Mouse (Mus musculus) liver, embryonic 14.5 days (tissue): ENCODE results near the gene Tnr. TPM values are rescaled to one million over a fixed set of nuclear protein-coding genes. Genes with fewer than 3 reads are reported as not detected.

ENCODE experiments used
- ATAC-seq: fragments of 200-750 bp; cut with Nextera tagmentation; 2 replicates; pipeline ENCODE4 v1.8.0; 2017; ENCODE audit warnings: moderate number of reproducible peaks, mild to moderate bottlenecking, moderate library complexity; ENCODE audit not compliant: insufficient read depth
- DNase-seq, 3 experiments: peaks; one replicate each; pipeline ENCODE4 v3.0.0-alpha.2; 2012 to 2013; ENCODE audit warnings: low read depth in 3 of 3, low spot score in 3 of 3
- H3K27ac ChIP-seq: fragments of 300-500 bp; sonication (generic); 2 replicates; pipeline ENCODE4 v1.5.1; 2014; ENCODE audit warnings: moderate library complexity, mild to moderate bottlenecking, control low read depth, inconsistent platforms
- H3K27me3 ChIP-seq: fragments of 300-500 bp; sonication (generic); 2 replicates; pipeline ENCODE4 v1.6.1; 2014; ENCODE audit warnings: mild to moderate bottlenecking, low read length, moderate library complexity; ENCODE audit not compliant: control insufficient read depth, insufficient read depth
- H3K36me3 ChIP-seq: fragments of 300-500 bp; sonication (generic); replicated peaks from 2 replicates; pipeline ENCODE4 v1.6.1; 2014; ENCODE audit warnings: low read depth; ENCODE audit not compliant: control insufficient read depth, insufficient read depth
- H3K4me1 ChIP-seq, 2 experiments: fragments of 200-500 bp in 1 of 2; fragments of 300-500 bp in 1 of 2; sonication (generic) in 1 of 2; replicated peaks; 2 replicates each; pipeline ENCODE4 v1.6.1; 2012 to 2014; ENCODE audit warnings: antibody characterized with exemption in 1 of 2, inconsistent platforms in 1 of 2, low read length in 1 of 2; ENCODE audit not compliant: control insufficient read depth in 2 of 2, insufficient read depth in 2 of 2
- H3K4me2 ChIP-seq: fragments of 300-500 bp; sonication (generic); 2 replicates; pipeline ENCODE4 v1.6.1; 2014; ENCODE audit warnings: low read depth, mild to moderate bottlenecking, control low read depth, moderate library complexity
- H3K4me3 ChIP-seq, 2 experiments: fragments of 200-500 bp in 1 of 2; fragments of 300-500 bp in 1 of 2; sonication (generic) in 1 of 2; 2 replicates each; pipeline ENCODE4 v1.5.1; 2012 to 2014; ENCODE audit warnings: low read depth in 2 of 2, low read length in 2 of 2, mild to moderate bottlenecking in 2 of 2, control low read depth in 1 of 2, inconsistent platforms in 1 of 2, moderate library complexity in 1 of 2; ENCODE audit not compliant: insufficient read depth in 1 of 2
- H3K9ac ChIP-seq: fragments of 300-500 bp; sonication (generic); replicated peaks from 2 replicates; pipeline ENCODE4 v1.6.1; 2014; ENCODE audit warnings: mild to moderate bottlenecking, control low read depth, moderate library complexity
- H3K9me3 ChIP-seq: fragments of 300-500 bp; sonication (generic); 2 replicates; pipeline ENCODE4 v1.6.1; 2016; ENCODE audit warnings: low read length, mixed read lengths; ENCODE audit not compliant: control insufficient read depth
- CTCF ChIP-seq: IDR thresholded peaks from 2 replicates; pipeline ENCODE4 v1.5.1; 2016; ENCODE audit warnings: antibody characterized with exemption, low read depth, control low read depth
- EP300 ChIP-seq: IDR thresholded peaks from 2 replicates; pipeline ENCODE4 v1.6.1; 2016; ENCODE audit warnings: antibody characterized with exemption, low read depth
- WGBS: fragments of 180-500 bp; shearing (Covaris S2); extraction: QIAGEN DNeasy Blood & Tissue Kit; methylation state at CpG from one replicate; pipeline ENCODE4 v1.1.7; 2014; ENCODE audit not compliant: insufficient replicate concordance; 5-methylcytosine and 5-hydroxymethylcytosine counted together
- polyA plus RNA-seq, 2 experiments: library from polyadenylated mRNA; depleted of rRNA in 1 of 2; stranded (reverse) in 1 of 2; unstranded in 1 of 2; fragments of >200 nt; fragmentation: Nextera tagmentation in 1 of 2; extraction: Ambion mirVana in 1 of 2; gene quantifications; 2 replicates each; pipeline versions ENCODE4 v1.2.1 to v1.2.3; 2012 to 2014

The Tnr gene
- polyA plus RNA-seq, 2 experiments: 0.02 to 0.03 TPM

DNA sequence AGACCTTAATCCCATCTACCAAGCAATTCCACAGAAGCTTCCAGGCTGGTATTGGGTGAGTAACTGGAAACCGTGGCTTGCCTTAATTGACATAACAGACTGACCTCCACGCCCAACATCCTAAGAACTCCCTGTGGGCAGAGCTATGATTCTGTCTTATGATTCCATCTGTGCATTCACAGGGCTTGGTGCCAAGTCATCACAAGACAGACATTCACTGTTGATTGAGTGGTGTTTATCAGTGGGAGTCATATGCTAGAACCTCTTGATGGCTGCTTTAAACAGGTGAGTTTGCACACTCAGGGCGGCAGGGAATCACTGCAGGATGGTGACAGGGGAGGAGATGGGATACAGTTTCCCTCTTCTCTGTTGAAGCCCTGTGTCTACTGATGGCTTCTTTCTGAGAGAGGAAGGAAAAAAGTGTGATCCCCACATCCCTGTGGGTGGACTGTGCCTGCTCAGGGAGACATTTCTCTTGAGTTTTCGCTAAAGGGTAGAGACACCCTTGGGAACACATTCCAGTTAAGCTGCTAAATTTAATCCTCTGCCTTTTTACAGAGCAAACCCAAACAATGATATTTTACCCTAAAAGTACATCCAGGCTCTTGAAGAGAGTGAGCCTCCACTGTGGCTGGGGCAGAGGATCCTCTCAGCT, 23.6 kb upstream of the Tnr start:
- Histone ChIP-seq H3K4me2 (no peak overlapping the region), H3K36me3 (no peaks in the 10 kb centered on the region), H3K27ac (no peak overlapping the region), H3K9ac (no peak overlapping the region), H3K27me3 (no peaks in the 10 kb centered on the region), H3K9me3 (no peaks in the 10 kb centered on the region), H3K4me1 (no peaks in the 10 kb centered on the region), H3K4me3 (no peak overlapping the region)
- WGBS: 57% methylated on average over 4 of the region's 4 CpGs
- TF ChIP-seq EP300 (no peak), CTCF (no peak)
- ATAC-seq: no peak
- DNase-seq: no peak

DNA sequence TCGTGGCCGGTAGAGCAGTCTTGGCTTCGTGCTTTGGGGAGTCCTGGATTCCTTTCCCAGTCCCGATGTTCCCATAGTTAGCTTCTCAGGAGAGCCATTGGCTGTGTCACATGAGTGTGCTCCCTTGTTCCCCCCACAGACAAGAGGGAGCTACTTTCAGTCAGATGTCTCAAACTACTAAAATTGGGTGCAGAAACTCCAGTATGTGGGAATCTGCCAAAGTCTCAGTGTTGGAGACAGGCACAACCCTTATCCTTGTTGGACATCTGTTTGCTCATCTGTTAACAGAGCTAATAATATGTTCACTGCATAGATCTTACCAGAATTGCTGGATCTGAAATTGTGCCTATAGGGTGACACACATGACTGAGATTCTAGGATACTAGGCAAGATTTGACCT, 21.7 kb upstream of the Tnr start:
- WGBS: 60% methylated on average over 4 of the region's 4 CpGs
- no peak for TF ChIP-seq EP300
- Histone ChIP-seq H3K9me3 (no peaks in the 10 kb centered on the region), H3K36me3 (no peaks in the 10 kb centered on the region), H3K9ac (no peak overlapping the region), H3K27me3 (no peaks in the 10 kb centered on the region), H3K4me3 (no peak overlapping the region), H3K27ac (no peak overlapping the region), H3K4me2 (no peak overlapping the region), H3K4me1 (no peaks in the 10 kb centered on the region)
- no peak for ATAC-seq
- DNase-seq: no peak

DNA sequence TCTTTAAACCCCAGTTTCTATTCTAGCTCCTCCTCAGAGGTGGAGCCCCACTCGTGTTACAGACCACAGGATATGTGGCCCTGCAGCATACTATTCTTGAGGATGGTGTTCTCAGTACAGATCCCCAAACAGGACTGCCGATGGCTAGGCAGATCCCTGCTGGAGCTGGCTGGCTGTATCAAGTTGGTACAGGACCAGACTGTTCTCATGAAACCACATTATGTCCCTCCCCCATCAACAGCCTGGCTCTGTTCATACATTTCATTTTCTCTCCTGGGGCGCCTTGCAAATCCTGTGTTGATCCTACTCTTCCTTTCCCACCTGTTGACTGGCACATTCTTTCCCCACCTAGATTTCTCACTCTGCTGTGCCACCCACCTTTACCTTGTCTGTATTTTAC, 12.9 kb upstream of the Tnr start:
- H3K36me3 ChIP-seq: no peaks in the 10 kb centered on the region
- no peak overlapping the region for H3K9ac ChIP-seq
- DNase-seq (no peak), ATAC-seq (no peak)
- TF ChIP-seq EP300: no peak
- TF ChIP-seq CTCF: no peak
- no peaks in the 10 kb centered on the region for H3K4me1 ChIP-seq
- H3K4me2 ChIP-seq: no peak overlapping the region
- 57% methylated on average over 3 of the region's 3 CpGs for WGBS
- no peak overlapping the region for H3K27ac ChIP-seq
- no peaks in the 10 kb centered on the region for H3K27me3 ChIP-seq
- no peak overlapping the region for H3K4me3 ChIP-seq
- H3K9me3 ChIP-seq: no peaks in the 10 kb centered on the region

DNA sequence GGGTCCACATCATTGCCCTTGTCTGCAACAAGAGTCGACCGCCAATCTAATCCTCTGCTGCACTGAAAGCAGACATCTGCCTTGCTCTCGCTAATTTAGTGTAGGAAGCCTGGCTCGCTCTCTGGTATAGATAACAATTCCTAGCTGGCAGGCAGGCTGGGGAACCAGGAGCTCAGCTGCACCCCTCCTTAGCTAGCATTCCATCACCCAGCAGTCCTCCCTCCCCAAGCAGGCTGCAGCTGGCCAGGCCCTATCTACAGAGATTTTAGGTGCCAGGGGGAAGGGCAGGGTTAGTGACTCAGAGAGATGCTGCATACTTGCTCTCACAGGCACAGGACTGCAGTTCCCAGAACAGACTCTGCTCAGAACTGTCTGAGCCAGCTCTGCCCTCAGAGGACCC, 5.9 kb upstream of the Tnr start:
- ATAC-seq (no peak), DNase-seq (no peak)
- Histone ChIP-seq H3K9ac (no peak overlapping the region), H3K27me3 (no peaks in the 10 kb centered on the region), H3K4me2 (no peak overlapping the region), H3K9me3 (no peaks in the 10 kb centered on the region), H3K27ac (no peak overlapping the region), H3K4me1 (no peaks in the 10 kb centered on the region), H3K4me3 (no peak overlapping the region), H3K36me3 (no peaks in the 10 kb centered on the region)
- 43% methylated on average over 4 of the region's 4 CpGs for WGBS
- TF ChIP-seq EP300 (no peak), CTCF (no peak)

DNA sequence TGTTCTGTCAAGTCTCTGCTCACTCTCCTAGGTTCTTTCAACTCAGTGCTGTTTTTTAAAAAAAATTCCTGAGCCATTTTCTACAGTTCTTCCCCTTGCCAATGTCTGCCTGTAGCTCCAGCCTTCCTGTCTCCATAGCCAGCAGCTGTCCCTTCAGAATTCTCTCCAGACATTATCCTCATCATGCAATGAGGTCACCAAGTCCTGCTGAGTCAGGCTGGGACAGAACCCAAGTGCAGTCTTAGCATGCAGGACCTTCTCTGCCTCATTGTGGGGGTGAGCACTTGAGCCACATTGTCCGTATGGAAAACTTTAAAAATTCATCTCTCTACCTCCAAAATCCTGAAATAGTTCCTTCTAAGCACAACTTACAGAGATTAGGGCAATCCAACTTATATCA, 4.4 kb upstream of the Tnr start:
- no peak overlapping the region for H3K4me2 ChIP-seq
- H3K4me1 ChIP-seq: no peaks in the 10 kb centered on the region
- H3K27me3 ChIP-seq: no peaks in the 10 kb centered on the region
- H3K27ac ChIP-seq: no peak overlapping the region
- H3K9me3 ChIP-seq: no peaks in the 10 kb centered on the region
- ATAC-seq (no peak), DNase-seq (no peak)
- no peak overlapping the region for H3K9ac ChIP-seq
- H3K4me3 ChIP-seq: no peak overlapping the region
- WGBS: 45% methylated on average over 1 of the region's 1 CpGs
- no peaks in the 10 kb centered on the region for H3K36me3 ChIP-seq
- TF ChIP-seq EP300 (no peak), CTCF (no peak)
